ENCODE assay signal across 27 mouse cellular contexts in genomic region chr16:90890683-90891082, GRCm38 (mm10).
"Had no signal": no experiment of that assay in that cellular context is flagged by ENCODE, and none has a peak within 500 bp of the region (broad histone marks: within the 10 kb centered on the region; RNA-seq: fewer than 3 reads in every experiment).

No protein-coding gene starts in this region.

- DNase-seq: gastrocnemius, adult 2 months; gastrocnemius, postnatal 10 days; gastrocnemius, postnatal 25 days; heart, adult 18-20 months; heart, postnatal 10 days; heart, postnatal 4 days; kidney, adult 18-20 months; kidney, adult 8-10 months; kidney, postnatal 10 days; kidney, postnatal 25 days; kidney, postnatal 4 days; left cerebral cortex, postnatal 4 days had no signal

- H3K4me2 ChIP-seq: hindbrain, embryonic 12.5 days; hindbrain, embryonic 14.5 days; intestine, embryonic 15.5 days; limb, embryonic 13.5 days; limb, embryonic 15.5 days; liver, embryonic 12.5 days had no signal

- H3K9me3 ChIP-seq: heart, embryonic 10.5 days; heart, embryonic 12.5 days; hindbrain, embryonic 10.5 days; hindbrain, embryonic 12.5 days; intestine, embryonic 15.5 days; limb, embryonic 13.5 days; limb, embryonic 15.5 days had no signal

- H3K4me3 ChIP-seq: gastrocnemius, adult 2 months; heart, embryonic 10.5 days; heart, embryonic 12.5 days; hindbrain, embryonic 10.5 days; hindbrain, embryonic 12.5 days; intestine, embryonic 15.5 days; layer of hippocampus, adult 2 months; left cerebral cortex, adult 2 months; limb, embryonic 13.5 days; limb, embryonic 15.5 days; liver, embryonic 12.5 days had no signal

- H3K4me1 ChIP-seq: liver, embryonic 12.5 days had no signal

- H3K36me3 ChIP-seq: heart, embryonic 10.5 days; heart, embryonic 12.5 days; hindbrain, embryonic 10.5 days; hindbrain, embryonic 12.5 days; intestine, embryonic 15.5 days; limb, embryonic 13.5 days; limb, embryonic 15.5 days; liver, embryonic 12.5 days had no signal

- ATAC-seq: hindbrain, embryonic 16.5 days; inflammation-experienced regulatory T-cells, adult 6 months; intestine, embryonic 15.5 days; intestine, postnatal 0 days; liver, embryonic 12.5 days had no signal

- H3K27me3 ChIP-seq: hindbrain, embryonic 12.5 days; intestine, embryonic 15.5 days; limb, embryonic 15.5 days had no signal

- H3K27ac ChIP-seq: gastrocnemius, adult 2 months; heart, embryonic 10.5 days; hindbrain, embryonic 10.5 days; hindbrain, embryonic 12.5 days; hindbrain, embryonic 14.5 days; intestine, embryonic 15.5 days; layer of hippocampus, adult 2 months; left cerebral cortex, adult 2 months; limb, embryonic 13.5 days; limb, embryonic 15.5 days; liver, embryonic 12.5 days; liver, embryonic 14.5 days had no signal

- H3K9ac ChIP-seq: heart, embryonic 12.5 days; hindbrain, embryonic 12.5 days; hindbrain, embryonic 14.5 days; intestine, embryonic 15.5 days; limb, embryonic 13.5 days; limb, embryonic 15.5 days; liver, embryonic 12.5 days; liver, embryonic 14.5 days had no signal
